Mouse (Mus musculus): ENCODE data around the gene Zfp287. TPM values are rescaled to one million over a fixed set of nuclear protein-coding genes. Genes with fewer than 3 reads are reported as not detected.
"Not testable (repeated sequence)": the region's sequence is repeated elsewhere in the genome, so short reads cannot be mapped to it uniquely, and the experiment has no call there.

Zfp287 gene
- total RNA-seq (2021) = 4.5 and 5.4 TPM in 2 replicates
- long read RNA-seq, experiment 1, partial matches to known transcripts = 0 of 1 reads
- long read RNA-seq, experiment 1, other reads (novel, unspliced or antisense) = 0 of 1 reads
- long read RNA-seq, experiment 2, partial matches to known transcripts = 1 of 4 reads
- long read RNA-seq, experiment 2, other reads (novel, unspliced or antisense) = 3 of 4 reads

GRCm38 (mm10) chr11:62731311-62732021 lies at the start of gene Zfp287:
Zfp287 (minus strand) TSS chr11:62731905.
- peak; percentile 93 for DNase-seq

GRCm38 (mm10) chr11:62776510-62776909 lies 44.8 kb upstream of the Zfp287 start:
- no peak for DNase-seq

DNA sequence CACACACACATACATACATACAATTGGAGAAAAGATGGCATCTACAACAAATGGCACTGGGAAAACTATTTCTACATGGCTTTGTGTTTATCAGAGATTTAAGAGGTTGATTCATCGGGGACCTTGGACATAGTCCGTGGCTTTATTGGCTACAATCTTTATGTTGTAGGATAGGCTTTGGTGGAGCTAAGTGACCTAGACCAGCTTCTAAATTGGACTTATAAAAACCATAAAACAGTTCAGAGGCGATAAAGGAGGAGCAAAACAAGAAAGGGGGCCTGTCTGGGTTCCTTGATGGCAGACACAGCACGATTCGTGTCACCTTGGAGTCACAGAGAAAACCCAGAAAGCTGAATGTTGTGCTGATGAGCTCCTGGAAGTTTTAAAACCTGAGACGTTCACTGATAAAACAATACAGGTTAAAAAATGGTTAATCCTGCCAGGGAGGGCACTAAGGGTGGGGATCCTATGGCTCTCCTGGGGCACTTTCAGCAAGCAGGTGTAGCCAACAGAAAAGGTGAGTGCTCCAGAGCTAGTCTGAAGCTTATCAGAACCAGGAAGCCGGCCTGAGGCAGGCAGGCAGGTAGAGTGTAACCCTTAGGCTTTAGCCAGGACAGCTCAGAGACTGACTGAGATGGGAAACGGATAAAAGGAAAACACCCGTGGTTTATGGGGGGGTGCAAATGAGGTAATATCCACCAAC lies 29.2 kb upstream of the Zfp287 start:
- no peak for DNase-seq

DNA sequence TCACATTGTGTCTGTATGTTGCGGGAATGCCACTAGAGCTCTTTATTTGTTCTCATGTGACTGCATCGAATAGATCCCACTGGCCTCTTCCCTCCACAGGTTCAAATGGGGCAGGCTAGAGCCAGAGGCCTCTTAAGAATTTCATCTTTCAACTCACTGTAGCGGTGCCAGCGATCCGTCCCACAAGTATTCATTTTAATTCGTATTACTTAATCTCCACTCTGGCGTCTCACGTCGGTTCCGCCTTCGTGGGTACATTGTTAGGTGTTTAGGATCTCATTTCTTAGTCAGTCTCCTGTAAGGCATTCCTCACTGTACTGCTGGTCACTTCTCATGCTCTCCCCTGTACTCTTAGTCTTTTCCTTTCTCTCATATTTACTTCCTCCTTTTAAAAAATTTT lies 26.8 kb upstream of the Zfp287 start:
- DNase-seq = no peak

DNA sequence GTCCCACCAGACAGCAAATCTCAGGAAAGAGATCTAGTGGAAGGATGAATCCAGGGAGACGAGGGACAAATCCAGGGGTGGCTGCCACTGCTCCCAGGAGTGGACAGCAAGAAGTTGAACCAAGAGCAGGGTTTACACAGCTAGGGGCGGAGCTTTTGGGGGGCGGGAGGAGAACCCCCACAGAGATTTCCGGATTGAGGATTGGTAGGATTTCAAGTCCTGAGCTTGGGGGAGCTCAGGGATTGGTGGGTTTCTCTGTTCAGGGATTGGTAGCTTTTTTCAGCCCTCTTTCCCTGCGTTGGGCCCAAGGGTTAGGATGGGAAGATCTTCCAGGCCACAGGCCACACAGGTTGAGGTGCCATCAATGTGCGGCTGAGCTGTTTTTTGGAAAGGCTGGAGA lies 26.2 kb upstream of the Zfp287 start:
- DNase-seq = no peak

- DNase-seq = no peak
Observed at GRCm38 (mm10) chr11:62757143-62757507, 25.4 kb upstream of the Zfp287 start.

DNA sequence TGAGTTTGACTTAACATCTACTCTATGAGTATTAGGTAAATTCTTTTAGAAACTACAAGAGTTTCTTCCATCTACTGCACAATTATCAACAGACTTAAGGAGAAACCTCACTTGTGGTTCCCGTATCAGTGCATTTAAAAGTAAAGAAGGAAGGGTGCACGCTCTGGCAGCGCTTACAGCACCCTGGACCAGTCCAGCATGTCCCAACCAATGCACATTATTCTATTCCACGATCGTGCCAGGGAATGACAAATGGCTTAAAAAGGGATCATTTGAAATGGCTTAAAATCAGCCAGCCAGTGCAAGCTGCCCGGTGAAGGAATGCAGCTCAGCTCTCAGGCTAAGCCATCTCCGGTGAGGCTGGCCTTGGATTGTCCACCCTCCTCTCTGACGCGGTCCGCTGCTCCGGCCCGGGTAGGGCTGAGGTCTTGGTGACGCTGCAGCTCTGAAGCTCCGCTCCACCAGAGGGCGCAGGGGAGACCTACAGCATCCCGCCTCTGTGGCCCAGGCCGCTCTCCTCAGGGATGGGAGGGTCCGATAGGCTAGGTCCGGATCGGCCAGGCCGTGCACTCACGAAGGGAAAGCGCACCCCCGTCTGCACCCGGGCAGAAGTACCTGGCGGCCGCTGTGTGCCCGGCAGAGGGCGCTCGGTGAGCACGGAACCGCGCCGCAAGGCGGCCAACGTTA lies 24.9 kb upstream of the Zfp287 start:
- peak; percentile 97 for DNase-seq

GRCm38 (mm10) chr11:62752780-62753179 lies 21.1 kb upstream of the Zfp287 start, which contains the start of gene Gm10428:
Gm10428 (plus strand) TSS chr11:62753100.
- DNase-seq = no peak

DNA sequence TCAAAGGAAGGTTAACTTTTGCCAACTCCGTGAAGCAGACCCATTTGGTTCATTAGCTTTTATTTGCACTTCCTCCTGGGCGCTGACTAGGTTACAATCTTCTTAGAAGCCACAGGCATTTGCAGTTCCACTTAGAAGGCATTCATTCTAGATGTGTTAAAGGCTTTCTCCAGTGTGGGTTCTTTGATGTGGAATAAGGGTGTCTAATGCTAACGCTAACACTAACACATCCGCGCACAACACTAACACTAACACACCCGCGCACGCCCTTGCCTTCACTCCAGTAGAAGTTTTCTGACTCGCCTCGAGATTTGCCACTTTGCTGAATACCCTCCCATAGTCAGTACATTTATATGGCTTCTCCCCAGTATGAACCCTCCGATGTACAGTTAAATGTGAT lies 20.5 kb upstream of the Zfp287 start:
- no peak for DNase-seq

DNA sequence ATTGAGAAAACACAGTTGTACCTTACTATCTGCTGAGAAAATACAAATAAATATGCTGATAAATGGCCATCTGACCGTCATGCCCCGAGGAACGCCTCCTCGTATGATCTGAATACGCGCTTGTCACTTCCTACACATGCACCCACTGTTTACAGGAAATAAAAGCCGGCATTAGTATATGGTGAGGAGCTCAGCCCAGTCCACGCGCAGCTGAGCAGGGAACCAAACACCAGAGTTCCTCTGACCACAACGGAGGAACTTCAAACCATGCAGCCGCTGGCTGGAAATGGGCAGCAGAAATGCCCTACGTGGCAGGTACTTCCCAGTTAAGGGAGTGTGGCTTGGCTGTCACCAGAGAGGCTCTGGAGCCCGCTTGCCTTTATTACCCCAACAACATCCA lies 17.7 kb upstream of the Zfp287 start:
- not testable (repeated sequence) for DNase-seq

DNA sequence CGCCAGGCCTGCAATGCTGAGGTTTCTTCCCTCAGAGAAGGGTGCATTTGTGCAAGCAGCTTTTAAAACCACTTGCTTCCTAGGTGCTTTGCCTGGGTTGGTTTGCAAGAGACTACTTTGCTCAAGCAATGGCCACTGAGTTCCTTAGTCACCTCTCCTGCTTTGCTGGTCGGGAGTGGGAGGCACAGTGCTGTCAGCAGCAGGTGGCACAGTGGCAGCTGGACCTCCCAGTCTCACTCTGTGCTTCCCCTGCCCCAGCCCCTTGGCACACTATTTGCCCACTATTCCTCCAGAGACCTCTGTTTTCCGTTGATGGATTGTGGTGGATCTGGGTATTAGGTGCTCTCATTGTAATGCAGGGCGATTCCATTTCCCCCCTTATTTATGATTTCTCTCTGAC lies 16.4 kb upstream of the Zfp287 start:
- no peak for DNase-seq

GRCm38 (mm10) chr11:62747227-62747626 lies 15.5 kb upstream of the Zfp287 start:
- DNase-seq = no peak

- DNase-seq = peak; percentile 86
Observed at GRCm38 (mm10) chr11:62746001-62746533, 14.4 kb upstream of the Zfp287 start.

DNA sequence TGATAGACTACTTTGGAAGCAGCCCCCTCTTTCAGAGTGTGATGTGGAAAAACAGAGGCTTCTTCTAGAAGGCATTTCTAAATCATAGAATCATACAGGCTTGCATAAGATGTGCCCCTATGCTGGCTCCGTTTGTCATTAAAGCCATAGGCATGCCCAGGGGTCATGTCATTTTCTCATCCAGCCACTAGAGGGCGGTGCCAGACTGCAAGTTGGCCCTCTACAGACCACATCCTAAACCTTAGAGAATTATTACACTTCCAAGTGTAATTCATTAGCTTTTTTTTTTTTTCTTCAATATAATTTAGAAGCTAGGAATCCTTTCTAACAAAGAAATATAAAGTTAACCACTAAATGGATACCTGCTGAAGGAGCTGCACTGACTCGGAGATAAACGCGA lies 12.4 kb upstream of the Zfp287 start:
- DNase-seq = peak; percentile 83

- no peak for DNase-seq
Observed at GRCm38 (mm10) chr11:62742261-62742957, 10.7 kb upstream of the Zfp287 start.

- no peak for DNase-seq
Observed at GRCm38 (mm10) chr11:62741186-62741585, 9.5 kb upstream of the Zfp287 start.

GRCm38 (mm10) chr11:62732665-62733064 lies 960 bp upstream of the Zfp287 start:
- DNase-seq = no peak

DNA sequence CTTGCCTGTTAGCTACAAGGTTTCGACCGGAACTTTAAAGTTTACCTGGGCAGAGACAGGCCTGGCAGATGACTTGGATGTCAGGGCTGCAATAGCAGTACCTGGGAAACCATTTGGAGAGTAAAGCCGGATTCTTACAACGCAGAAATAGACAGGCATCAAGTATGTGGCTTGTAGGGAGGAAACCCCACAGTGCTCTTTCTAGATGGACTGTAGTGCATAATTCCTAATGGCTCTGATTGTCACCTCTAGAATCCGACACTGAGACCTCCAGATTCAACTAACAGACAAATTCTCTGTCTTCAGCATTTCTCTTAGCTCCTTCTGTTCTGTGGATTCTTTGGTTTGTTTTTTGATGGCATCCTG lies 300 bp upstream of the Zfp287 start:
- no peak for DNase-seq

DNA sequence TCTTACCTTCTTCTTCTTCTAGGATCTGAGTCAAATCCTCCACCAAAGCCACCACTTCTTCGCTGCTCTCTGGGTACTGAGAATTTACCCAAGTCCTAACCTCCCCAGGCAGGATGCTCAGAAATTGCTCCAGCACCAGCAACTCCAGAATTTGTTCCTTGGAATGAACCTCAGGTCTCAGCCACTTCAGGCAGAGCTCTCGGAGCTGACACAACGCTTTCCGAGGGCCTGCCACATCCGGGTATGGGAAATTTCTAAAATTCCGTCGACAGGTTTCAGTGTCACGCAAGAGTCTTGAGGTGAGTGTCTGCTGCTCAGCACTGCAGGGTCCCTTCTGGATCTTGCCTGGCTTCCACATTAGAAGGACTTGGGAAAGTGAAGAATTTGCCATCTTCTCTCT lies 3.4 kb downstream of the Zfp287 start:
- no peak for DNase-seq

- peak; percentile 30 for DNase-seq
Observed at GRCm38 (mm10) chr11:62710657-62711056, 21.0 kb downstream of the Zfp287 start.

DNA sequence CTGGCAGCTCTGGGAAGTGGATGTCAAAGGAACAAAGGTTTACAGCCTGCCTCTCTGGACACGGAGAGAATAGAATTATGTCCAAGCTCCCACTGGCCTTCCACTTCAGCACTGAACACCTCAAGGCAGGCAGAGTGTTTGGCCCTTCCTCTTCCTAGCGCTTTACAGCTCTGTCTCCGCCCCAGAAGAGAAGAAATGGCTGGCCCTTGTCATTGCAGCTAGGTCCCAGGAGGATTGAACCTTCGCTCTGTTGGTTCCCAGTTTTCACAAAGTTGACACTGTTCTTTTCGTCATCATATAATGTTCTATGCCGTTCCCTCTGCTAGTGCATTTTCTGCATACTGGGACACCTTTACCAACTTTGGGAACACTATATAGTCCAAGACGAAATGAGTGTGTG lies 23.5 kb downstream of the Zfp287 start:
- DNase-seq = no peak

GRCm38 (mm10) chr11:62706141-62706540 lies 25.6 kb downstream of the Zfp287 start:
- no peak for DNase-seq
